Mouse (Mus musculus) intestine, postnatal 0 days (tissue): ENCODE measurements at regions not wholly inside any gene's neighbourhood (a gene's known extent, or its start where the extent isn't known, plus 50 kb on each side); places are given as distances from the start of the nearest gene placed in this dataset.

Experiments used
- ATAC-seq: fragments of 200-750 bp; cut with Nextera tagmentation; 2 replicates; pipeline ENCODE4 v1.8.0; 2017; ENCODE audit warnings: mild to moderate bottlenecking, moderate TSS enrichment, moderate library complexity
- H3K27ac ChIP-seq: fragments of 300-500 bp; sonication (generic); 2 replicates; pipeline ENCODE4 v1.5.1; 2014; ENCODE audit warnings: mild to moderate bottlenecking, low read depth, low read length, moderate library complexity
- H3K27me3 ChIP-seq: fragments of 300-500 bp; sonication (generic); replicated peaks from 2 replicates; pipeline ENCODE4 v1.6.1; 2014; ENCODE audit warnings: low read length, mixed read lengths; ENCODE audit not compliant: control insufficient read depth, insufficient read depth
- H3K36me3 ChIP-seq: fragments of 300-500 bp; sonication (generic); 2 replicates; pipeline ENCODE4 v1.6.1; 2014; ENCODE audit warnings: mild to moderate bottlenecking, moderate library complexity; ENCODE audit not compliant: control insufficient read depth, insufficient read depth
- H3K4me1 ChIP-seq: fragments of 300-500 bp; sonication (generic); replicated peaks from 2 replicates; pipeline ENCODE4 v1.6.1; 2014; ENCODE audit warnings: antibody characterized with exemption, low read length, mixed read lengths; ENCODE audit not compliant: control insufficient read depth, insufficient read depth
- H3K4me2 ChIP-seq: fragments of 300-500 bp; sonication (generic); replicated peaks from 2 replicates; pipeline ENCODE4 v1.6.1; 2014; ENCODE audit warnings: low read depth, mild to moderate bottlenecking, moderate library complexity
- H3K4me3 ChIP-seq: fragments of 300-500 bp; sonication (generic); 2 replicates; pipeline ENCODE4 v1.5.1; 2014; ENCODE audit warnings: low read depth, low read length
- H3K9ac ChIP-seq: fragments of 300-500 bp; sonication (generic); 2 replicates; pipeline ENCODE4 v1.6.1; 2014; ENCODE audit warnings: mild to moderate bottlenecking, low read depth, low read length
- H3K9me3 ChIP-seq: fragments of 300-500 bp; sonication (generic); 2 replicates; pipeline ENCODE4 v1.6.1; 2016; ENCODE audit warnings: mixed run types; ENCODE audit not compliant: control insufficient read depth
- CTCF ChIP-seq: sonication (generic); IDR thresholded peaks from 2 replicates; pipeline ENCODE4 v1.5.1; 2016; ENCODE audit warnings: low read depth, mild to moderate bottlenecking, control low read depth, antibody characterized with exemption, moderate library complexity
- WGBS: fragments of 180-500 bp; shearing (Covaris S2); extraction: QIAGEN DNeasy Blood & Tissue Kit; methylation state at CpG from one replicate; pipeline ENCODE4 v1.1.7; 2014; 5-methylcytosine and 5-hydroxymethylcytosine counted together

- Histone ChIP-seq H3K27ac (no peak overlapping the region), H3K4me1 (no peaks in the 10 kb centered on the region), H3K9ac (no peak overlapping the region), H3K27me3 (no peaks in the 10 kb centered on the region), H3K4me3 (no peak overlapping the region), H3K9me3 (no peaks in the 10 kb centered on the region), H3K4me2 (no peak overlapping the region), H3K36me3 (no peaks in the 10 kb centered on the region)
- WGBS = 76% methylated on average over 2 of the region's 2 CpGs
- ATAC-seq = no peak
- no peak for TF ChIP-seq CTCF
Observed at GRCm38 (mm10) chr17:67440961-67441360, 86.7 kb upstream of the Ptprm start.

GRCm38 (mm10) chr17:67419956-67420711 lies 65.9 kb upstream of the Ptprm start:
- no peaks in the 10 kb centered on the region for H3K36me3 ChIP-seq
- H3K9me3 ChIP-seq = no peaks in the 10 kb centered on the region
- H3K4me1 ChIP-seq = no peaks in the 10 kb centered on the region
- H3K9ac ChIP-seq = no peak overlapping the region
- WGBS = 55% methylated on average over 4 of the region's 4 CpGs
- no peak overlapping the region for H3K4me3 ChIP-seq
- no peak for ATAC-seq
- no peak for TF ChIP-seq CTCF
- H3K27ac ChIP-seq = no peak overlapping the region
- no peak overlapping the region for H3K4me2 ChIP-seq
- no peaks in the 10 kb centered on the region for H3K27me3 ChIP-seq

GRCm38 (mm10) chr17:67412546-67413250 lies 58.4 kb upstream of the Ptprm start:
- 76% methylated on average over 8 of the region's 8 CpGs for WGBS
- no peak for TF ChIP-seq CTCF
- no peak overlapping the region for H3K4me3 ChIP-seq
- H3K36me3 ChIP-seq = no peaks in the 10 kb centered on the region
- H3K4me2 ChIP-seq = no peak overlapping the region
- ATAC-seq = no peak
- no peaks in the 10 kb centered on the region for H3K4me1 ChIP-seq
- H3K27me3 ChIP-seq = no peaks in the 10 kb centered on the region
- H3K27ac ChIP-seq = no peak overlapping the region
- no peaks in the 10 kb centered on the region for H3K9me3 ChIP-seq
- no peak overlapping the region for H3K9ac ChIP-seq

GRCm38 (mm10) chr17:67409911-67410310 lies 55.7 kb upstream of the Ptprm start:
- H3K4me2 ChIP-seq = no peak overlapping the region
- no peak overlapping the region for H3K9ac ChIP-seq
- H3K9me3 ChIP-seq = no peaks in the 10 kb centered on the region
- H3K4me3 ChIP-seq = no peak overlapping the region
- WGBS = 80% methylated on average over 2 of the region's 2 CpGs
- no peak for ATAC-seq
- TF ChIP-seq CTCF = no peak
- H3K36me3 ChIP-seq = no peaks in the 10 kb centered on the region
- no peaks in the 10 kb centered on the region for H3K27me3 ChIP-seq
- H3K27ac ChIP-seq = no peak overlapping the region
- H3K4me1 ChIP-seq = no peaks in the 10 kb centered on the region

GRCm38 (mm10) chr17:67405934-67406333 lies 51.7 kb upstream of the Ptprm start:
- Histone ChIP-seq H3K9me3 (no peaks in the 10 kb centered on the region), H3K27ac (no peak overlapping the region), H3K27me3 (no peaks in the 10 kb centered on the region), H3K9ac (no peak overlapping the region), H3K4me3 (no peak overlapping the region), H3K4me1 (no peaks in the 10 kb centered on the region), H3K4me2 (no peak overlapping the region), H3K36me3 (no peaks in the 10 kb centered on the region)
- 89% methylated on average over 2 of the region's 2 CpGs for WGBS
- no peak for TF ChIP-seq CTCF
- ATAC-seq = no peak
